Mouse (Mus musculus): ENCODE measurements around the gene Dynlt1f. TPM values are rescaled to one million over a fixed set of nuclear protein-coding genes. Genes with fewer than 3 reads are reported as not detected.

The Dynlt1f gene
- polyA plus RNA-seq, 1 experiment, result 24.6 TPM

Other genes with a start within 250 kb of the Dynlt1f start
- gene Dynlt1b, start 225.8 kb downstream of the Dynlt1f start, polyA plus RNA-seq (2012; rRNA removed), result 160 and 183 TPM in 2 replicates
- gene Dynlt1c, start 54.2 kb downstream of the Dynlt1f start, polyA plus RNA-seq (2012; rRNA removed), result 26.4 and 30.2 TPM in 2 replicates
- gene Sytl3, start 3.2 kb upstream of the Dynlt1f start, polyA plus RNA-seq (2012; rRNA removed), result 0.21 and 0.41 TPM in 2 replicates
- gene Ezr, start 126.9 kb upstream of the Dynlt1f start, polyA plus RNA-seq (2012; rRNA removed), result 12.1 and 16.1 TPM in 2 replicates